Mouse (Mus musculus) heart, postnatal 14 days (tissue): ENCODE measurements around the gene Ptpdc1. TPM values are rescaled to one million over a fixed set of nuclear protein-coding genes. Genes with fewer than 3 reads are reported as not detected.
A peak's percentile ranks its signal among the peaks of the same experiment; 100 is the strongest.

Experiments used
- DNase-seq, 2 experiments: peaks; one replicate each; pipeline ENCODE4 v3.0.0; 2021 to 2022
- intact Hi-C: fragments of 180-260 bp; cut with DNase I; formaldehyde crosslinking; loops from one replicate; pipeline ENCODE4 v1.15.1; 2025
- long read RNA-seq, 2 experiments: library from polyadenylated mRNA; stranded (forward); transcript quantifications; one replicate each; pipeline ENCODE4 v2.0.0; 2021
- total RNA-seq, 2 experiments: library from RNA; stranded (reverse); gene quantifications; 2 replicates each; pipeline ENCODE4 v1.2.3; 2021

The Ptpdc1 gene
- 1 to 10 TPM; 5.7 to 6.3 TPM for total RNA-seq
- long read RNA-seq, experiment 1, full-length matches to known transcripts = 6 of 14 reads
- long read RNA-seq, experiment 1, partial matches to known transcripts = 7 of 14 reads
- long read RNA-seq, experiment 1, other reads (novel, unspliced or antisense) = 1 of 14 reads
- long read RNA-seq, experiment 2, full-length matches to known transcripts = 8 of 8 reads
- long read RNA-seq, experiment 2, partial matches to known transcripts = 0 of 8 reads
- long read RNA-seq, experiment 2, other reads (novel, unspliced or antisense) = 0 of 8 reads

DNA sequence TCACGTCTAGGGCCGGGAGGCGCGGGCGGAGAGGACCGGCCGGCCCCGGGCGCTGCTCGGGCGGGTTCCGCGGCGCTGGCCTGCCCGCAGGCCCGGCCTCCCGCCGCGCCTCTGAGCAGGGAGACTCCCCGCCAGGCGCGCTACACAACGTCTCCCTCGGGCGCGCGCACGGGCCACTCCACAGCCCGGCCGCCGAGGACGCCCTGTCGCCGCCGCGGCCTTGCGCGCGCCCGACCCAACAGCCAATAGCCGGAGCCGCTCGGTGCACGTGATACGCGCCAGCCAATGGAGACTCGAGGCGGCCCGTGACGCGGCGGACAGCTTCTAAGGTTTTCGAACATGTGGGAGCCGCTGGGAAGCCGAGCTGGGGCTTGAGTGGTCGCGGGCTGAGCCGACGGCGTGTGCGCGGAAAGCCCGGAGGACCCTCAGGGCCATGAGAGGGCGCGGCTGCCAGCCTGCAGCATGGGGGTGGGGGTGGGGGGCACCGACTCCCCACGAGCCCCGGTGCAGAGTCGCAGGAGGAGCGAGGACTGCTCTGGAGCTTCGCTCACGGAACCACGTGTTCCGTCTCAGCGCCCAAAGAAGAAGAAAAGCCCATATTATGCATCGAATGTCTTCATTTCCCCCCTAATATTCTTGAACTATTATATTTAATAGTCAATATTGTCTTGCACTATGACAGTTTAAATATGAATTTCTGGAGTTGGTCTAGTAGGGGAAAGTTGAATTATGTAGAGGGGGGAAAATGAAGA is at the start of gene Ptpdc1:
Ptpdc1 (minus strand) TSS at position 232 of the 752 bp plus-strand sequence.
- intact Hi-C loops = loop anchor here (5.0 kb wide), 1 partner anchor 33 kb away; no protein-coding TSS in a partner anchor
- peak; percentile 98 to 99 for DNase-seq

- no peak for DNase-seq
- intact Hi-C loops = no loop called here
Measured at GRCm38 (mm10) chr13:48674609-48675008, 49.1 kb upstream of the Ptpdc1 start.

DNA sequence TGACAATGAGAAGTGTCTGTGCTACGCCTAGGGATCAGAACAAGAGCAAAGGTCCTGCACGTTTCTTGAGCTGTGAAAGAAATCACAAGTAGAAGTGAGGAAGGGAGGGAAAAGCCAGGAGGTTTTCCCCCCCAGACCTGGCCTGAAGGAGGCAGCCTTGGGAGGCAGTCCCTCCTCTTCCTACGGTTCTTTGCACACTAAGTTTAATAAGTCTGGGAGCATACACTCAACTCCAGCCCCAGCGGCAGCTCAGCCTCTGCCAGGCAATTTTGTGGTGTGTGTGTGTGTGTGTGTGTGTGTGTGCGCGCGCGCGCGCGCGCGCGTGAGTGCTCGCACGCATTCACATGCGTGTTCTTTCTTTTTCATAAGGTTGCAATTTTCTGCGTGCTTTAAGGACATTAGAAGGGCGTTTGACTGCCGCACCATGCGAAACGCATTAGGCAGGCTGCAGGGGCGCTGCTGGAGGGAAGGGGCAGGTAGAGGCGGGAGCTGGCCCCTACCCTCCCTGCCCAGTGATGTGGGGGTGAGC is 46.9 kb upstream of the Ptpdc1 start:
- intact Hi-C loops = no loop called here
- DNase-seq = no peak

- intact Hi-C loops = no loop called here
- no peak for DNase-seq
Measured at GRCm38 (mm10) chr13:48668976-48669534, 43.6 kb upstream of the Ptpdc1 start.

GRCm38 (mm10) chr13:48668091-48668975 is 42.9 kb upstream of the Ptpdc1 start:
- DNase-seq = no peak
- intact Hi-C loops = no loop called here

DNA sequence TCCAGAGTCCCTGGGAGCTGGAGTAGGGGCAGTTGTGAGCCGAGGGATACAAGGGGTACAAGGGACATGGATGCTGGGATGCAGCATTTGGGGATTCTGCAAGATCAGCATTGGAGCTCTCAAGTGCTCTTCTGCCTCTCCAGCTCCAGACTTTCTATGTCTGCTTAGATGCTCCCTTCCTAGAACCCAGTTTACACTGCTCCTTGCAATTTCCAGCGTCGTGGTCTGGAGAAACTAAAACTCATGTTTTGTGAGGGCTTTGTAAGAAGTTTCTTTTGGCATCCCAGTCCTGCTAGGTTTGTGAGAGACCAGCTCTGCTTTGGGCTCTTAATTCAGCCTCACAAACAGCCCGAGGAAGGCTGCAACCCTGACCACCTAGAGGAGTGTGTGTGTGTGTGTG is 42.0 kb upstream of the Ptpdc1 start:
- DNase-seq = no peak

DNA sequence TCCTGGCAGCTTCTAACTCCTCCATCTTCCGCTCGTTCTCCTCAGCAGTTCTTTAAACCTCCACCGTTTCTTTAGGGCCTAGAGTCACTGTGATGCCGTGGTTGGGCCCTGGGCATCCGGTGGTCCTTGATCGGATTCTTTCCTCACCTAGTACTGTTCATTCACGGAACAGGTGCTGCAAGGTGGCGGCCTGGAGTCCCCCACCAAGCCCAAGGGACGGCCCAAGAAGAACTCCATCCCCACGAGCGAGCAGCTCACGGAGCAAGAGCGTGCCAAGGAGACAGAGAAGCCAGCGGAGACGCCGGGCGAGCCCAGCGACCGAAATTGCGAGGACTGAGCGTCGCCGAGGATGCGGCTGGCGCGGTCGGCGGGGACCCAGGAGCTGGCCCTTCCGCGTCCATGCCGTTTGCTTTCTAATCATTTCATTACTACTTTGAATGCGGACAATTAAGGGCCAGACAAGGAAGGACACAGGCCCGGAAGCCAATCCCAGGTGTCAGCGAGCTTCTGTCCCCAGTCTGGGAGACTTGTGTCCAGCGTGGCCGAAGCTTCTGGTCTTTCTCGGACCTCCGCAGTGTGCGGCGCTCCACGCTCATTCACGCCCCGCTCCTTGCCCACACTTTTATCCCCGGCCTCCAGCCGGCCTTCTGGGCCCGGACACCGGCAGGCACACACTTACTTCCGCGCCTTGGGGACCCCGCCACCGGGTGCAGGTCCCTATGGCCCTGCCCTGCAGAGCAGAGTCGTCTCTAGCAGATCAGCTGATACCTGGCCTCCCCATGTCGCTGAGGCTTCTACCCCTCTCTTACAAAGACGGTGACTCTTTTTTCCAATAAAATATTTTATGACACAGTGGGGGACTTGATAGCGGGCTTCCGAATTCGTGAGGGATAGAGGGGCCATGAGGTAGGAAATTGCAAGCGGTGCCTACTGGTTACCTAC is 40.5 kb upstream of the Ptpdc1 start:
- no peak for DNase-seq
- intact Hi-C loops = no loop called here

More for the DNA sequence above, 42.0 kb upstream of the Ptpdc1 start:
- intact Hi-C loops = no loop called here

DNA sequence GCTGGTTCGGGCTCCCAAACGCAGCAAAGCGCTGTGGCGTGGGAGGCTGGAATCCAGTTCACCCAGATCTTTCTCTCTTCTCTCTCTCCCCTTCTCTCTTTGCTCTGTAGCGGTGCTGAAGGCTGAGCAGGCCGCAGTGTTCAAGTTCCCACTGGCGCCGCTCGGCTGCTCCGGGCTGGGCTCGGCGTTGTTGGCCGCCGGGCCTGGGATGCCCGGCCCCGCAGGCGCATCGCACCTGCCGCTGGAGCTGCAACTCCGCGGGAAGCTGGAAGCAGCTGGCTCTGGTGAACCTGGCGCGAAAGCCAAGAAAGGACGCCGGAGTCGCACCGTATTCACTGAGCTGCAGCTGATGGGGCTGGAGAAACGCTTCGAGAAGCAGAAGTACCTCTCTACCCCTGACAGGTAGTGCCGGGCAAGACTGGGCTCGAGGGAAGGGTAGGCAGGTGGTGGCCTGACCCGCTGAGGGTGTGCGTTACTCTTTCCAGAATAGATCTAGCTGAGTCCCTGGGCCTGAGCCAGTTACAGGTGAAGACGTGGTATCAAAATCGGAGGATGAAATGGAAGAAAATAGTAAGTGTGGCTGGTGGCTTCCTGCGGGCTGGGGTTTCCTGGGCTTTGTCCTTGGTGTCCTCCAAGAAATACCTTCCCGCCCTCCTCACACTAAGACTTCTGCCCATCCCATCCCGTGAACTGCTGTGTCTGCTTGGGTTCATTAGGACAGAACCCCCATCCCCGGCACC is 39.6 kb upstream of the Ptpdc1 start:
- intact Hi-C loops = no loop called here
- no peak for DNase-seq

DNA sequence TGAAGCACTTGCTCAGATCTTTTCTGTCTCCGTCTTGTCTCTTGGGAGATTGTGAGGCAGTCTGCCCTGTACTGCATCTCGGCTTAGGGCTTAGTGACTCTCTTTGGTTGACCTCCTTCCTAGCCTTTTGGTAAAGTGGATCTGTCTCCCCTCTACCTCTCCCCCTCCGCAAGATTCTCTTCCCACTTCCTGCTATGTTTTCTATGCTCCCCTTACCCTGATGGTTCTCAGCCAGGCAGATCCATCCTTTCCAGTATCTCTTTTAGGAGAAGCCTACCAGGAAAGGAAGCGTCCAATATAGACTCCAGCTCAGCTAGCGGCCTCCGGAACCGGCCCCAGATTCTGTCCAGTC is 38.5 kb upstream of the Ptpdc1 start:
- intact Hi-C loops = no loop called here
- no peak for DNase-seq

- intact Hi-C loops = no loop called here
- no peak for DNase-seq
Measured at GRCm38 (mm10) chr13:48663211-48663987, 37.9 kb upstream of the Ptpdc1 start.

GRCm38 (mm10) chr13:48662431-48663143 is 37.1 kb upstream of the Ptpdc1 start, which contains the start of gene Barx1:
Gene Barx1 (plus strand): TSS chr13:48662998.
- intact Hi-C loops = no loop called here
- no peak for DNase-seq

GRCm38 (mm10) chr13:48661561-48661960 is 36.1 kb upstream of the Ptpdc1 start:
- intact Hi-C loops = no loop called here
- DNase-seq = no peak

- intact Hi-C loops = no loop called here
- no peak for DNase-seq
Measured at GRCm38 (mm10) chr13:48660741-48661140, 35.3 kb upstream of the Ptpdc1 start.

DNA sequence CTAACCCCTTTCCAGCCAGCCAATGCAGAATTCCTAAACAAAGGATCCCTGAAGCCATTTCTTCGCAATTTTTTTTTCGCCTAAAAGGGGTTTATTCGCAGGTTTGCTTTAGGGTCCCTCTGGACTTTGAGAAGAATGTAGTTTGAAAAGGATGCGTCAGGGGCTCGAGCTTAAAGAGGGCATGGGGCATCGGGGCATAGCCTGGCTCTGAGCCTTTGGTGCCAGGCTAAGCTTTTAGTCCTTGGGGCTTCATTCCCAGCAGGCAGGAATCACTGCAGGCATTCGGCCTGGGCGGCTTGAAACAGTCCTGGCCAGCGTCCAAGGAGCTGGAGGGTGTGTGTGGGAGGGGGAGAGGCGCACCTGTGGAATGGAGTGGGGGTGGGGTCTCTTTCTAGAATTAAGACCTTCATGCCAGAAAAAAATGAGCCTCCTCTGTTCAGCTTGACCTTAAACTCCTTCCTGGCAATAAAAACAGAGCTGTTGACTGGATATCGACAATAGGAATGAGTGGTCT is 34.8 kb upstream of the Ptpdc1 start:
- DNase-seq = no peak

DNA sequence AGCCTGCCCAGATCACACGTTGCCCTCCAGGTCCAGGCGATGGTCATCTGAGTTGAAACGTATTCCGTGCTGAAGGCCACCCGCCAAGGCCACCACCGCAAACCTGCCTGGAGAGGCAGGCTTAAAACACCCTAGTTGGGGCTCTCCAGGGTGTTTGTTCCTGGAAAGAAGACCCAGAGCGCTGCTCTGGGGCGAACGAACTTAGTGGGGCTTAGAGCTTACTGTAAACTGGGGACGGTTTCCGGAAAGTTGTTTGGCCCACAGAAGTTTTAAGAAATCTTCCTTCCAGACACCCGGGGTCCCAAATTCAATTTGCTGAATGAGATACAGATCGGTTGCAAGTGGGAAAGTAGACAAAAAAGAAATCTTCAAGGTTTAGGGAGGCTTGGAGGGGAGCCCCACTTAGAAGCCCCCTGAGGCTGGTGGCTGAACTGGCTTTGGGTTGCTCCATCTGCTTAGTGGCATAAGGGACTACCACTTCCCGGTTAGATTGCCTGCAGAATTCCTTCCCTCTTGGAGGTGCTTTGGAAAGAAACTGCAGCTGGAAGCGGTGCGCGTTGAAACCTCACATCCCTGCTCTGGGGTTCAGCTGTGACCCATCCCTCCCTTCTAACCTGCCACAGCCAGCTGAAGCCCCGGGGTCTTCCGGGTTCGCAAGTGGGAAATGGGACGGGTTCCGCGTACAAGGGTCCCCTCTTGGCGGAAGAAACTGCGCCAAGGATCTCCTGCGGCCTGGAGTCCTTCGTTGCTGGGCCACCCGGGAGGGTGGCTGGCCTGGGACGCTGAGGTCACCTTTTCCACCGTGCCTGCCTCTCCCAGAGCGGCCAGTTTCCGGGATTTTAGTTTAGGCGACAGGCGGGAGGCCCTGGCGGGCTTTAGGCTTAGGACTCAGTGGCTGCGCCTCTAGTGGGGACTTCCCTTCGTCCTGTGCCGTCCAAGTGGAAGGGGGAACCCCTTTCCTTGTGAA is 34.1 kb upstream of the Ptpdc1 start:
- intact Hi-C loops = loop anchor here (5.0 kb wide), 2 partner anchors 73 to 513 kb away; no protein-coding TSS in a partner anchor
- DNase-seq = no peak

More for the DNA sequence above, 34.8 kb upstream of the Ptpdc1 start:
- intact Hi-C loops = no loop called here
